Mouse (Mus musculus): ENCODE results near the gene Gm5150. TPM values are rescaled to one million over a fixed set of nuclear protein-coding genes. Genes with fewer than 3 reads are reported as not detected.
"Not testable (repeated sequence)": the region's sequence is repeated elsewhere in the genome, so short reads cannot be mapped to it uniquely, and the experiment has no call there.

The Gm5150 gene
- not detected in 2 replicates for polyA plus RNA-seq (2014; fragmentation: Nextera tagmentation; extraction: Ambion mirVana)

GRCm38 (mm10) chr3:16006215-16006614, at the start of gene Gm5150:
Gm5150 (minus strand) TSS chr3:16006437.
- Histone ChIP-seq H3K27ac (ENCODE audit: low read length) (no peak within 1 kb of the TSS), H3K36me3 (ENCODE audit: control insufficient read depth, insufficient read depth, low read length) (no peaks in the 10 kb centered on the region), H3K9me3 (ENCODE audit: control insufficient read depth, low read depth, low read length) (no peaks in the 10 kb centered on the region), H3K4me3 (ENCODE audit: low read depth, low read length) (no peak within 1 kb of the TSS), H3K4me1 (ENCODE audit: control insufficient read depth, insufficient read depth, low read length) (no peaks in the 10 kb centered on the region), H3K9ac (replicated peaks; ENCODE audit: low read depth, low read length) (no peak within 1 kb of the TSS), H3K27me3 (ENCODE audit: control insufficient read depth, insufficient read depth, low read length) (no peaks in the 10 kb centered on the region), H3K4me2 (replicated peaks; ENCODE audit: low read depth, low read length) (no peak within 1 kb of the TSS)
- WGBS = 85% methylated on average over 2 of the region's 2 CpGs
- no peak for ATAC-seq (ENCODE audit: insufficient number of reproducible peaks, insufficient read depth, low FRiP score, low read depth)

DNA sequence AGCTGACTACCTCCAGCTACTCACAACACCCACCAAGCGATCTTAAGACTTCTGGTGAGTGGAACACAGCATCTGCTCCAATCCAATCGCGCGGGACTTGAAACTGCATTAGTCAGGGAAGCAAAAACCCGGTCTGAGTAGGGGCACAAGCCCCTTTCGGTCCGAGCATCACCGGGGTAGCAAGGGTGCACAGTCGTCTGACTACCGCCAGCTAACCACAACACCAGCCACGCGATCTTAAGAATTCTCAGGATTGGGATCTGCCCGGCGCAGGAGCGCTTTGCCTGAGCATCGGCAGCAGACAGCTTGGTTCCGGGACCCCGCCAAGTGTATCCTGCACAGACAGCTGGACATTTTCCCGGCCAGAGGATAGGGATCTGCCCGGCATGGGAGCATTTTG, 45.5 kb upstream of the Gm5150 start:
- not testable (repeated sequence) for H3K27ac ChIP-seq (ENCODE audit: low read length); H3K9me3 ChIP-seq (ENCODE audit: control insufficient read depth, low read depth, low read length); ATAC-seq (ENCODE audit: insufficient number of reproducible peaks, insufficient read depth, low FRiP score, low read depth); H3K27me3 ChIP-seq (ENCODE audit: control insufficient read depth, insufficient read depth, low read length); H3K4me1 ChIP-seq (ENCODE audit: control insufficient read depth, insufficient read depth, low read length); H3K9ac ChIP-seq (replicated peaks; ENCODE audit: low read depth, low read length); H3K4me3 ChIP-seq (ENCODE audit: low read depth, low read length); H3K36me3 ChIP-seq (ENCODE audit: control insufficient read depth, insufficient read depth, low read length); H3K4me2 ChIP-seq (replicated peaks; ENCODE audit: low read depth, low read length)
- 76% methylated on average over 20 of the region's 20 CpGs for whole genome bisulfite sequencing

GRCm38 (mm10) chr3:16047288-16047687, 41.1 kb upstream of the Gm5150 start:
- H3K27me3 ChIP-seq (ENCODE audit: control insufficient read depth, insufficient read depth, low read length) = no peaks in the 10 kb centered on the region
- H3K36me3 ChIP-seq (ENCODE audit: control insufficient read depth, insufficient read depth, low read length) = no peaks in the 10 kb centered on the region
- WGBS = 48% methylated on average over 4 of the region's 4 CpGs
- no peak for ATAC-seq (ENCODE audit: insufficient number of reproducible peaks, insufficient read depth, low FRiP score, low read depth)
- no peak overlapping the region for H3K4me3 ChIP-seq (ENCODE audit: low read depth, low read length)
- H3K4me1 ChIP-seq (ENCODE audit: control insufficient read depth, insufficient read depth, low read length) = no peaks in the 10 kb centered on the region
- H3K9ac ChIP-seq (replicated peaks; ENCODE audit: low read depth, low read length) = no peak overlapping the region
- H3K4me2 ChIP-seq (replicated peaks; ENCODE audit: low read depth, low read length) = no peak overlapping the region
- no peaks in the 10 kb centered on the region for H3K9me3 ChIP-seq (ENCODE audit: control insufficient read depth, low read depth, low read length)
- no peak overlapping the region for H3K27ac ChIP-seq (ENCODE audit: low read length)

DNA sequence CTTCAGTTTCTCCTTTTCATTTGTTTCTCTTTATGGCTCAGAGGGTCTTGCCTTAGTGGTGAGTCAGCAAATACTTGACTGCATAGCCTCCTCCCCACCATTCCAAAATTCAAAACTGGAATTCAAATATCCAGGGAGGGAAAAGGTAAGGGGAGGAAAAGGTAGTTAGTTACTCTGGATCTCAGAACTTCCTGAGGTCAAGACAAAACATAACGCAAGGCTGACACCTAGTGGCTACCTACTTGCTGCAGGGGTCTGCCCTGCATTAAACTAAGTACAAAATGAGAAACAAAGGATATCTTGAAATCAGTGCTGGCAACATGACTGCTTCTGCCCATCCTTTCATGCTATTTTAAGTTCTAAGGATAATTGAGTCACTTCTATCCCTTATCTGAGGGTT, 37.1 kb upstream of the Gm5150 start:
- H3K27ac ChIP-seq (ENCODE audit: low read length) = no peak overlapping the region
- H3K4me3 ChIP-seq (ENCODE audit: low read depth, low read length) = no peak overlapping the region
- no peaks in the 10 kb centered on the region for H3K4me1 ChIP-seq (ENCODE audit: control insufficient read depth, insufficient read depth, low read length)
- no peak overlapping the region for H3K9ac ChIP-seq (replicated peaks; ENCODE audit: low read depth, low read length)
- no peaks in the 10 kb centered on the region for H3K27me3 ChIP-seq (ENCODE audit: control insufficient read depth, insufficient read depth, low read length)
- H3K4me2 ChIP-seq (replicated peaks; ENCODE audit: low read depth, low read length) = no peak overlapping the region
- ATAC-seq (ENCODE audit: insufficient number of reproducible peaks, insufficient read depth, low FRiP score, low read depth) = no peak
- 0% methylated on average over 1 of the region's 1 CpGs for WGBS
- no peaks in the 10 kb centered on the region for H3K36me3 ChIP-seq (ENCODE audit: control insufficient read depth, insufficient read depth, low read length)
- no peaks in the 10 kb centered on the region for H3K9me3 ChIP-seq (ENCODE audit: control insufficient read depth, low read depth, low read length)

DNA sequence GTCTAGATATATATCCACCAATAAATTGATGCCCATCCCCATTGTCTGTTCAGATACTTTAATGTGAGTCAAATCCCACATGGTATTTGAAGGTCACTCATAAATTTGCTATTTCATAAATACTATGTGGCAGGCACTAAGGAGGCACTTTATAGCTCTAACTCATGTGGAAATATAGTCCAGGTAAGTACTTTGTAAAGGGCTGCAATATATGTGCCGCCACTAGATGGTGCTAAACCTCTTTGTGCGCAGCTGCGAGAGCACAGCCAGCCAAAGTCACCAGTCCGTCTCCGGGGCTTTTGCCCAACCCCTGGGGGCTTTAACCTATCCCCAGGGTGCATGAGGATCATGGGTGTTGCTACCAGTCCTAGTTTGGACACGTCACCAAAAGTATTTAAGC, 18.8 kb upstream of the Gm5150 start:
- H3K4me2 ChIP-seq (replicated peaks; ENCODE audit: low read depth, low read length); H3K27ac ChIP-seq (ENCODE audit: low read length); H3K4me3 ChIP-seq (ENCODE audit: low read depth, low read length); ATAC-seq (ENCODE audit: insufficient number of reproducible peaks, insufficient read depth, low FRiP score, low read depth); H3K36me3 ChIP-seq (ENCODE audit: control insufficient read depth, insufficient read depth, low read length); H3K9me3 ChIP-seq (ENCODE audit: control insufficient read depth, low read depth, low read length); H3K9ac ChIP-seq (replicated peaks; ENCODE audit: low read depth, low read length); H3K27me3 ChIP-seq (ENCODE audit: control insufficient read depth, insufficient read depth, low read length); H3K4me1 ChIP-seq (ENCODE audit: control insufficient read depth, insufficient read depth, low read length): not testable (repeated sequence)
- WGBS = 1% methylated on average over 4 of the region's 6 CpGs

DNA sequence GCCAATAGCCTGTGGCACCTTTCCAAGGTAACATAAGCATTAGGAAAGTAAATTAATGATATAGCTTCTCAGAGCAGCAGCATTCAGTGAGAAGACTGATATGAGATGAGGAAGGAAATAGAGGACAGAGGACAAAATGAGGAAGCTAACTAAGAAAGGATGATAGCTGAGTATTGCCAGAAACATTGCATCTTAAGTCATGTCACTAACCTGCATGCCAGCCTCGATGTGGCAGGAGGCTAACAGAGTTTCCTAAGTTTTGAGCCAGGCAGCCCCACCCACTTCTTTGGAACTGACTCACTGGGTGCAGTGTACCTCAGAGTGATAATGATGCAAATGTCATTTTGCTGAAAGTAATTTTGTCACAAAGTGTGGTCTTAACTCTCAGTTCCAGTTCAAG, 16.0 kb upstream of the Gm5150 start:
- no peak overlapping the region for H3K27ac ChIP-seq (ENCODE audit: low read length)
- ATAC-seq (ENCODE audit: insufficient number of reproducible peaks, insufficient read depth, low FRiP score, low read depth) = no peak
- H3K9me3 ChIP-seq (ENCODE audit: control insufficient read depth, low read depth, low read length) = no peaks in the 10 kb centered on the region
- no peaks in the 10 kb centered on the region for H3K4me1 ChIP-seq (ENCODE audit: control insufficient read depth, insufficient read depth, low read length)
- H3K4me2 ChIP-seq (replicated peaks; ENCODE audit: low read depth, low read length) = no peak overlapping the region
- no peak overlapping the region for H3K9ac ChIP-seq (replicated peaks; ENCODE audit: low read depth, low read length)
- no peaks in the 10 kb centered on the region for H3K27me3 ChIP-seq (ENCODE audit: control insufficient read depth, insufficient read depth, low read length)
- H3K4me3 ChIP-seq (ENCODE audit: low read depth, low read length) = no peak overlapping the region
- 48% methylated on average over 1 of the region's 1 CpGs for WGBS
- no peaks in the 10 kb centered on the region for H3K36me3 ChIP-seq (ENCODE audit: control insufficient read depth, insufficient read depth, low read length)

DNA sequence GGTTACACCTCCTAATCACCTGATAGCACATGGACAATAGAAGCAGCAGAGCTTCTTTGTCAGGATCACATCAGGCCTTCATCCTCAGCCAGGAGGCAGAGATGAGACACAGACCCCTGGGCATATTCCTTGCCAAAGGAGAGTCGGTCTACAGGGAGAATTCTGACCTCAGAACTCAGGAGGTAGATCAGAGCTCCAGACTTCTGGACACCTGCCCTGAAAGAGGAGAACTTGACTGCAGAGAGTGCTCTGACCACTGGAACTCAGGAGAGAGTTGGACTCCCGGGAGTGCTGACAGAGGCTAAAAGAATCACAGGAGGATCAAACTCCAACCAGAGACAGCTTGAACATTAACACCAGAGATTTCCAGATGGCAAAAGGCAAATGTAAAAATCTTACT, 8.2 kb upstream of the Gm5150 start:
- H3K36me3 ChIP-seq (ENCODE audit: control insufficient read depth, insufficient read depth, low read length); ATAC-seq (ENCODE audit: insufficient number of reproducible peaks, insufficient read depth, low FRiP score, low read depth); H3K9ac ChIP-seq (replicated peaks; ENCODE audit: low read depth, low read length); H3K4me2 ChIP-seq (replicated peaks; ENCODE audit: low read depth, low read length); H3K4me3 ChIP-seq (ENCODE audit: low read depth, low read length); H3K4me1 ChIP-seq (ENCODE audit: control insufficient read depth, insufficient read depth, low read length); H3K9me3 ChIP-seq (ENCODE audit: control insufficient read depth, low read depth, low read length); H3K27me3 ChIP-seq (ENCODE audit: control insufficient read depth, insufficient read depth, low read length); H3K27ac ChIP-seq (ENCODE audit: low read length): not testable (repeated sequence)
- 82% methylated on average over 2 of the region's 2 CpGs for WGBS

GRCm38 (mm10) chr3:16007827-16008226, 1.6 kb upstream of the Gm5150 start:
- Histone ChIP-seq H3K36me3 (ENCODE audit: control insufficient read depth, insufficient read depth, low read length) (no peaks in the 10 kb centered on the region), H3K4me3 (ENCODE audit: low read depth, low read length) (no peak overlapping the region), H3K4me2 (replicated peaks; ENCODE audit: low read depth, low read length) (no peak overlapping the region), H3K4me1 (ENCODE audit: control insufficient read depth, insufficient read depth, low read length) (no peaks in the 10 kb centered on the region), H3K9ac (replicated peaks; ENCODE audit: low read depth, low read length) (no peak overlapping the region), H3K27me3 (ENCODE audit: control insufficient read depth, insufficient read depth, low read length) (no peaks in the 10 kb centered on the region), H3K27ac (ENCODE audit: low read length) (no peak overlapping the region), H3K9me3 (ENCODE audit: control insufficient read depth, low read depth, low read length) (no peaks in the 10 kb centered on the region)
- ATAC-seq (ENCODE audit: insufficient number of reproducible peaks, insufficient read depth, low FRiP score, low read depth) = no peak
- WGBS = 82% methylated on average over 1 of the region's 1 CpGs

- Histone ChIP-seq H3K27ac (ENCODE audit: low read length) (no peak overlapping the region), H3K27me3 (ENCODE audit: control insufficient read depth, insufficient read depth, low read length) (no peaks in the 10 kb centered on the region), H3K4me1 (ENCODE audit: control insufficient read depth, insufficient read depth, low read length) (no peaks in the 10 kb centered on the region), H3K36me3 (ENCODE audit: control insufficient read depth, insufficient read depth, low read length) (no peaks in the 10 kb centered on the region), H3K4me3 (ENCODE audit: low read depth, low read length) (no peak overlapping the region), H3K9ac (replicated peaks; ENCODE audit: low read depth, low read length) (no peak overlapping the region), H3K9me3 (ENCODE audit: control insufficient read depth, low read depth, low read length) (no peaks in the 10 kb centered on the region), H3K4me2 (replicated peaks; ENCODE audit: low read depth, low read length) (no peak overlapping the region)
- no peak for ATAC-seq (ENCODE audit: insufficient number of reproducible peaks, insufficient read depth, low FRiP score, low read depth)
- WGBS = 82% methylated on average over 3 of the region's 3 CpGs
These were observed 2.2 kb downstream of the Gm5150 start for GRCm38 (mm10) chr3:16003890-16004633.
